Mouse (Mus musculus) stomach, embryonic 15.5 days (tissue): ENCODE data around the gene Hdac7. TPM values are rescaled to one million over a fixed set of nuclear protein-coding genes. Genes with fewer than 3 reads are reported as not detected.

Experiments used
- ATAC-seq: fragments of 200-750 bp; cut with Nextera tagmentation; 2 replicates; pipeline ENCODE4 v1.8.0; 2017; ENCODE audit warnings: low read depth, moderate number of reproducible peaks, moderate TSS enrichment; ENCODE audit not compliant: insufficient read depth, low FRiP score
- H3K27ac ChIP-seq: fragments of 300-500 bp; sonication (generic); 2 replicates; pipeline ENCODE4 v1.5.1; 2015; ENCODE audit warnings: mild to moderate bottlenecking, inconsistent platforms
- H3K27me3 ChIP-seq: fragments of 300-500 bp; sonication (generic); replicated peaks from 2 replicates; pipeline ENCODE4 v1.6.1; 2015; ENCODE audit warnings: inconsistent platforms
- H3K36me3 ChIP-seq: fragments of 300-500 bp; sonication (generic); 2 replicates; pipeline ENCODE4 v1.6.1; 2015; ENCODE audit warnings: inconsistent platforms
- H3K4me1 ChIP-seq: fragments of 300-500 bp; sonication (generic); 2 replicates; pipeline ENCODE4 v1.6.1; 2015; ENCODE audit warnings: inconsistent platforms
- H3K4me2 ChIP-seq: fragments of 300-500 bp; sonication (generic); 2 replicates; pipeline ENCODE4 v1.6.1; 2015; ENCODE audit warnings: mild to moderate bottlenecking, inconsistent platforms
- H3K4me3 ChIP-seq: fragments of 300-500 bp; sonication (generic); replicated peaks from 2 replicates; pipeline ENCODE4 v1.5.1; 2015; ENCODE audit warnings: inconsistent platforms
- H3K9ac ChIP-seq: fragments of 300-500 bp; sonication (generic); 2 replicates; pipeline ENCODE4 v1.6.1; 2015; ENCODE audit warnings: inconsistent platforms
- H3K9me3 ChIP-seq: fragments of 300-500 bp; sonication (generic); 2 replicates; pipeline ENCODE4 v1.6.1; 2016; ENCODE audit warnings: inconsistent platforms
- WGBS: fragments of 180-500 bp; shearing (Covaris S2); methylation state at CpG from one replicate; pipeline ENCODE4 v1.1.7; 2015; 5-methylcytosine and 5-hydroxymethylcytosine counted together
- polyA plus RNA-seq: library from polyadenylated mRNA; unstranded; fragments of >200 nt; fragmentation: Nextera tagmentation; extraction: Ambion mirVana; gene quantifications from 2 replicates; pipeline ENCODE4 v1.2.1, GENCODE M21; 2015

Hdac7 gene
- polyA plus RNA-seq, 1 experiment from 2014 or later, result 22.1 TPM

- no peaks in the 10 kb centered on the region for H3K36me3 ChIP-seq
- H3K27ac ChIP-seq, result peak overlapping the region; percentile 78
- H3K4me1 ChIP-seq, result peaks cover 36% of the 10 kb centered on the region
- H3K4me3 ChIP-seq, result no peak overlapping the region
- H3K27me3 ChIP-seq, result no peaks in the 10 kb centered on the region
- peak; percentile 83 for ATAC-seq
- no peak overlapping the region for H3K9ac ChIP-seq
- 29% methylated on average over 3 of the region's 3 CpGs for WGBS
- no peaks in the 10 kb centered on the region for H3K9me3 ChIP-seq
- 0 out of 2 replicates have a peak overlapping the region, but pooled peaks have one; percentile 5 for H3K4me2 ChIP-seq
Observed at GRCm38 (mm10) chr15:97839991-97840455, 4.3 kb downstream of the Hdac7 start.

GRCm38 (mm10) chr15:97839473-97839872 is 4.8 kb downstream of the Hdac7 start:
- Histone ChIP-seq H3K36me3 (no peaks in the 10 kb centered on the region), H3K9me3 (no peaks in the 10 kb centered on the region), H3K4me1 (peaks cover 36% of the 10 kb centered on the region), H3K9ac (no peak overlapping the region), H3K27ac (peak overlapping the region; percentile 78), H3K4me3 (no peak overlapping the region), H3K27me3 (no peaks in the 10 kb centered on the region), H3K4me2 (no peak overlapping the region)
- ATAC-seq, result no peak
- 75% methylated on average over 4 of the region's 4 CpGs for WGBS

GRCm38 (mm10) chr15:97839012-97839411 is 5.3 kb downstream of the Hdac7 start:
- H3K9me3 ChIP-seq, result no peaks in the 10 kb centered on the region
- WGBS, result 92% methylated on average over 2 of the region's 2 CpGs
- H3K27me3 ChIP-seq, result no peaks in the 10 kb centered on the region
- ATAC-seq, result no peak
- no peaks in the 10 kb centered on the region for H3K36me3 ChIP-seq
- 0 out of 2 replicates have a peak overlapping the region, but pooled peaks have one; percentile 78 for H3K27ac ChIP-seq
- H3K4me3 ChIP-seq, result no peak overlapping the region
- H3K4me2 ChIP-seq, result no peak overlapping the region
- H3K4me1 ChIP-seq, result peaks cover 36% of the 10 kb centered on the region
- H3K9ac ChIP-seq, result no peak overlapping the region

- H3K9me3 ChIP-seq, result no peaks in the 10 kb centered on the region
- WGBS, result 82% methylated on average over 4 of the region's 4 CpGs
- no peak overlapping the region for H3K4me2 ChIP-seq
- H3K27ac ChIP-seq, result no peak overlapping the region
- H3K4me3 ChIP-seq, result no peak overlapping the region
- H3K36me3 ChIP-seq, result no peaks in the 10 kb centered on the region
- H3K9ac ChIP-seq, result no peak overlapping the region
- ATAC-seq, result no peak
- H3K27me3 ChIP-seq, result no peaks in the 10 kb centered on the region
- H3K4me1 ChIP-seq, result peaks cover 36% of the 10 kb centered on the region
Observed at GRCm38 (mm10) chr15:97838395-97838794, 5.9 kb downstream of the Hdac7 start.

- 9% methylated on average over 8 of the region's 8 CpGs for WGBS
- Histone ChIP-seq H3K4me2 (0 out of 2 replicates have a peak overlapping the region, but pooled peaks have one; percentile 9), H3K27ac (peak overlapping the region; percentile 6), H3K9ac (no peak overlapping the region), H3K4me1 (peaks cover 39% of the 10 kb centered on the region), H3K9me3 (no peaks in the 10 kb centered on the region), H3K36me3 (no peaks in the 10 kb centered on the region), H3K4me3 (no peak overlapping the region), H3K27me3 (no peaks in the 10 kb centered on the region)
- ATAC-seq, result 0 out of 2 replicates have a peak, but pooled peaks have one; percentile 11
Observed at GRCm38 (mm10) chr15:97837491-97838061, 6.7 kb downstream of the Hdac7 start.

GRCm38 (mm10) chr15:97836894-97837247 is 7.4 kb downstream of the Hdac7 start:
- ATAC-seq, result no peak
- H3K27ac ChIP-seq, result no peak overlapping the region
- no peak overlapping the region for H3K4me2 ChIP-seq
- H3K9ac ChIP-seq, result no peak overlapping the region
- 53% methylated on average over 8 of the region's 8 CpGs for WGBS
- no peaks in the 10 kb centered on the region for H3K9me3 ChIP-seq
- no peaks in the 10 kb centered on the region for H3K27me3 ChIP-seq
- no peak overlapping the region for H3K4me3 ChIP-seq
- no peaks in the 10 kb centered on the region for H3K36me3 ChIP-seq
- H3K4me1 ChIP-seq, result peaks cover 45% of the 10 kb centered on the region

GRCm38 (mm10) chr15:97836153-97836893 is 8.0 kb downstream of the Hdac7 start:
- no peak for ATAC-seq
- Histone ChIP-seq H3K27ac (no peak overlapping the region), H3K9ac (no peak overlapping the region), H3K4me1 (peaks cover 45% of the 10 kb centered on the region), H3K9me3 (no peaks in the 10 kb centered on the region), H3K27me3 (no peaks in the 10 kb centered on the region), H3K4me2 (no peak overlapping the region), H3K36me3 (no peaks in the 10 kb centered on the region), H3K4me3 (no peak overlapping the region)
- 54% methylated on average over 17 of the region's 17 CpGs for WGBS

- Histone ChIP-seq H3K27ac (peak overlapping the region; percentile 95; the same call in 1 of the 2 replicates), H3K36me3 (no peaks in the 10 kb centered on the region), H3K9me3 (no peaks in the 10 kb centered on the region), H3K4me1 (peaks cover 47% of the 10 kb centered on the region), H3K27me3 (no peaks in the 10 kb centered on the region), H3K4me3 (no peak overlapping the region), H3K9ac (no peak overlapping the region), H3K4me2 (no peak overlapping the region)
- WGBS, result 67% methylated on average over 9 of the region's 9 CpGs
- no peak for ATAC-seq
Observed at GRCm38 (mm10) chr15:97832764-97833479, 11.4 kb downstream of the Hdac7 start.

GRCm38 (mm10) chr15:97831987-97832640 is 12.2 kb downstream of the Hdac7 start:
- Histone ChIP-seq H3K36me3 (no peaks in the 10 kb centered on the region), H3K27ac (peak overlapping the region; percentile 95), H3K27me3 (no peaks in the 10 kb centered on the region), H3K4me1 (peaks cover 43% of the 10 kb centered on the region), H3K9ac (peak overlapping the region; percentile 82; the same call in 1 of the 2 replicates), H3K9me3 (no peaks in the 10 kb centered on the region), H3K4me3 (peak overlapping the region; percentile 72), H3K4me2 (peak overlapping the region; percentile 82)
- ATAC-seq, result no peak; the same call in 1 of the 2 replicates
- WGBS, result 13% methylated on average over 10 of the region's 10 CpGs

- Histone ChIP-seq H3K4me1 (peaks cover 44% of the 10 kb centered on the region), H3K27me3 (no peaks in the 10 kb centered on the region), H3K4me2 (peak overlapping the region; percentile 82), H3K27ac (peak overlapping the region; percentile 95), H3K9ac (peak overlapping the region; percentile 82), H3K9me3 (no peaks in the 10 kb centered on the region), H3K4me3 (peak overlapping the region; percentile 72), H3K36me3 (no peaks in the 10 kb centered on the region)
- under 1% methylated on average over 58 of the region's 84 CpGs for WGBS
- peak; percentile 82 for ATAC-seq
Observed at GRCm38 (mm10) chr15:97831242-97831986, 12.9 kb downstream of the Hdac7 start.

- Histone ChIP-seq H3K4me2 (peak overlapping the region; percentile 82), H3K27ac (peak overlapping the region; percentile 95), H3K4me3 (peak overlapping the region; percentile 72), H3K9ac (peak overlapping the region; percentile 82), H3K9me3 (no peaks in the 10 kb centered on the region), H3K4me1 (peaks cover 49% of the 10 kb centered on the region), H3K36me3 (no peaks in the 10 kb centered on the region), H3K27me3 (no peaks in the 10 kb centered on the region)
- 1% methylated on average over 38 of the region's 39 CpGs for WGBS
- peak; percentile 16; the same call in 1 of the 2 replicates for ATAC-seq
Observed at GRCm38 (mm10) chr15:97830788-97831241, 13.5 kb downstream of the Hdac7 start.
